Mouse (Mus musculus) gastrocnemius, postnatal 14 days (tissue): ENCODE data around the gene Ear14. TPM values are rescaled to one million over a fixed set of nuclear protein-coding genes. Genes with fewer than 3 reads are reported as not detected.
"Not testable (repeated sequence)": the region's sequence is repeated elsewhere in the genome, so short reads cannot be mapped to it uniquely, and the experiment has no call there.

ENCODE experiments used
- DNase-seq: peaks from one replicate; pipeline ENCODE4 v3.0.0; 2021; ENCODE audit warnings: mixed read lengths
- intact Hi-C: fragments of 180-260 bp; cut with DNase I; formaldehyde crosslinking; loops from one replicate; pipeline ENCODE4 v1.15.1; 2025; ENCODE audit warnings: low total_unique reads
- long read RNA-seq, 2 experiments: library from polyadenylated mRNA; stranded (forward); transcript quantifications; one replicate each; pipeline ENCODE4 v2.0.0; 2021
- total RNA-seq, 2 experiments: library from RNA; stranded (reverse); gene quantifications; 2 replicates each; pipeline ENCODE4 v1.2.3; 2021

Gene Ear14
- not detected for total RNA-seq
- long read RNA-seq, experiment 1: 0 reads
- long read RNA-seq, experiment 2: 0 reads

GRCm38 (mm10) chr14:51203115-51203514 lies at the start of gene Ear14:
Gene Ear14, plus strand, starts transcription at chr14:51203391.
- DNase-seq: no peak
- intact Hi-C loops: no loop called here

GRCm38 (mm10) chr14:51156056-51156735 lies 47.0 kb upstream of the Ear14 start:
- DNase-seq: no peak
- intact Hi-C loops: no loop called here

- intact Hi-C loops: no loop called here
- no peak for DNase-seq
These were observed 46.5 kb upstream of the Ear14 start for GRCm38 (mm10) chr14:51156736-51157068.

- intact Hi-C loops: no loop called here
- DNase-seq: no peak
These were observed 46.1 kb upstream of the Ear14 start for GRCm38 (mm10) chr14:51157072-51157471.

GRCm38 (mm10) chr14:51161976-51162375 lies 41.2 kb upstream of the Ear14 start, which contains the start of gene Rnase2b:
Gene Rnase2b, plus strand, starts transcription at chr14:51162260.
- DNase-seq, intact Hi-C loops: not testable (repeated sequence)

GRCm38 (mm10) chr14:51163323-51163722 lies 39.9 kb upstream of the Ear14 start:
- intact Hi-C loops: not testable (repeated sequence)

GRCm38 (mm10) chr14:51165435-51165834 lies 37.8 kb upstream of the Ear14 start:
- intact Hi-C loops: no loop called here
- DNase-seq: no peak

More at GRCm38 (mm10) chr14:51163323-51163722, 39.9 kb upstream of the Ear14 start:
- DNase-seq: not testable (repeated sequence)

GRCm38 (mm10) chr14:51166068-51166467 lies 37.1 kb upstream of the Ear14 start:
- intact Hi-C loops: no loop called here
- no peak for DNase-seq

GRCm38 (mm10) chr14:51172095-51172865 lies 30.9 kb upstream of the Ear14 start:
- DNase-seq: not testable (repeated sequence)
- intact Hi-C loops: loop anchor here (10.0 kb wide), 1 partner anchor 93 kb away; no protein-coding TSS in a partner anchor

- intact Hi-C loops: loop anchor here (10.0 kb wide), 1 partner anchor 92 kb away; no protein-coding TSS in a partner anchor
- not testable (repeated sequence) for DNase-seq
These were observed 30.2 kb upstream of the Ear14 start for GRCm38 (mm10) chr14:51172947-51173346.

GRCm38 (mm10) chr14:51173843-51174242 lies 29.3 kb upstream of the Ear14 start:
- intact Hi-C loops: loop anchor here (10.0 kb wide), 1 partner anchor 91 kb away; no protein-coding TSS in a partner anchor
- DNase-seq: no peak

GRCm38 (mm10) chr14:51181051-51181450 lies 22.1 kb upstream of the Ear14 start:
- DNase-seq, intact Hi-C loops: not testable (repeated sequence)

GRCm38 (mm10) chr14:51195681-51196080 lies 7.5 kb upstream of the Ear14 start:
- intact Hi-C loops: no loop called here
- no peak for DNase-seq

- no peak for DNase-seq
- intact Hi-C loops: no loop called here
These were observed 3.8 kb upstream of the Ear14 start, which contains the start of gene Ang2 for GRCm38 (mm10) chr14:51199098-51200023. Gene Ang2, minus strand, starts transcription at chr14:51199148.

GRCm38 (mm10) chr14:51200054-51200453 lies 3.1 kb upstream of the Ear14 start:
- intact Hi-C loops: no loop called here
- DNase-seq: no peak

GRCm38 (mm10) chr14:51200466-51200865 lies 2.7 kb upstream of the Ear14 start:
- no peak for DNase-seq
- intact Hi-C loops: no loop called here

GRCm38 (mm10) chr14:51220075-51220474 lies 16.9 kb downstream of the Ear14 start:
- intact Hi-C loops, DNase-seq: not testable (repeated sequence)

- DNase-seq, intact Hi-C loops: not testable (repeated sequence)
These were observed 26.5 kb downstream of the Ear14 start for GRCm38 (mm10) chr14:51229657-51230056.

GRCm38 (mm10) chr14:51237488-51237887 lies 34.3 kb downstream of the Ear14 start:
- intact Hi-C loops, DNase-seq: not testable (repeated sequence)
